Mouse (Mus musculus) E14TG2a.4 (cell line): ENCODE results near the gene Kcnh6.
A peak's percentile ranks its signal among the peaks of the same experiment; 100 is the strongest.

Experiments
- H3K27me3 ChIP-seq: 2 replicates; pipeline ENCODE4 v1.6.1; 2014; ENCODE audit warnings: low read length, control low read depth; ENCODE audit not compliant: insufficient read depth
- H3K36me3 ChIP-seq: 2 replicates; pipeline ENCODE4 v1.6.1; 2014; ENCODE audit warnings: low read length, control low read depth; ENCODE audit not compliant: insufficient read depth
- H3K4me1 ChIP-seq: replicated peaks from 2 replicates; pipeline ENCODE4 v1.6.1; 2014; ENCODE audit warnings: low read depth, low read length, control low read depth
- H3K4me3 ChIP-seq: replicated peaks from 2 replicates; pipeline ENCODE4 v1.5.1; 2014; ENCODE audit warnings: mild to moderate bottlenecking, low read length
- H3K9me3 ChIP-seq: 2 replicates; pipeline ENCODE4 v1.6.1; 2014; ENCODE audit warnings: low read length, control low read depth
- CTCF ChIP-seq: conservative IDR thresholded peaks from 2 replicates; pipeline ENCODE4 v1.5.1; 2014; ENCODE audit warnings: low read length
- NANOG ChIP-seq: IDR thresholded peaks from 2 replicates; pipeline ENCODE4 v1.6.1; 2014; ENCODE audit warnings: borderline replicate concordance, low read length, mixed read lengths
- POU5F1 ChIP-seq: IDR thresholded peaks from 2 replicates; pipeline ENCODE4 v1.6.1; 2014; ENCODE audit warnings: low read length, borderline replicate concordance

Kcnh6 gene

GRCm38 (mm10) chr11:106000062-106000461 lies 7.9 kb upstream of the Kcnh6 start:
- no peaks in the 10 kb centered on the region for H3K36me3 ChIP-seq
- H3K9me3 ChIP-seq: no peaks in the 10 kb centered on the region
- peaks cover 3% of the 10 kb centered on the region; the same call in 1 of the 2 replicates for H3K27me3 ChIP-seq
- TF ChIP-seq POU5F1: no peak
- TF ChIP-seq CTCF: no peak
- no peak for TF ChIP-seq NANOG
- no peaks in the 10 kb centered on the region for H3K4me1 ChIP-seq
- no peak overlapping the region for H3K4me3 ChIP-seq

- Histone ChIP-seq H3K9me3 (no peaks in the 10 kb centered on the region), H3K4me3 (no peak overlapping the region), H3K4me1 (no peaks in the 10 kb centered on the region), H3K36me3 (no peaks in the 10 kb centered on the region), H3K27me3 (peaks cover 11% of the 10 kb centered on the region)
- TF ChIP-seq NANOG (no peak), POU5F1 (no peak), CTCF (peak; percentile 54)
Observed at GRCm38 (mm10) chr11:106001718-106002117, 6.2 kb upstream of the Kcnh6 start.

- TF ChIP-seq POU5F1: no peak
- TF ChIP-seq NANOG: no peak
- TF ChIP-seq CTCF: no peak
- H3K36me3 ChIP-seq: no peaks in the 10 kb centered on the region
- peaks cover 36% of the 10 kb centered on the region for H3K27me3 ChIP-seq
- H3K9me3 ChIP-seq: no peaks in the 10 kb centered on the region
- H3K4me3 ChIP-seq: no peak overlapping the region
- H3K4me1 ChIP-seq: 0 out of 2 replicates have a peak, but pooled peaks cover 5% of the 10 kb centered on the region
Observed at GRCm38 (mm10) chr11:106004576-106004975, 3.3 kb upstream of the Kcnh6 start.

- no peaks in the 10 kb centered on the region for H3K36me3 ChIP-seq
- 0 out of 2 replicates have a peak, but pooled peaks cover 5% of the 10 kb centered on the region for H3K4me1 ChIP-seq
- no peak for TF ChIP-seq CTCF
- TF ChIP-seq NANOG: no peak
- TF ChIP-seq POU5F1: no peak
- H3K27me3 ChIP-seq: peaks cover 50% of the 10 kb centered on the region
- no peak overlapping the region for H3K4me3 ChIP-seq
- no peaks in the 10 kb centered on the region for H3K9me3 ChIP-seq
Observed at GRCm38 (mm10) chr11:106005970-106006369, 2.0 kb upstream of the Kcnh6 start.

GRCm38 (mm10) chr11:106012711-106013110 lies 4.8 kb downstream of the Kcnh6 start:
- Histone ChIP-seq H3K4me3 (no peak overlapping the region), H3K27me3 (peaks cover 83% of the 10 kb centered on the region), H3K36me3 (no peaks in the 10 kb centered on the region), H3K4me1 (0 out of 2 replicates have a peak, but pooled peaks cover 10% of the 10 kb centered on the region), H3K9me3 (0 out of 2 replicates have a peak, but pooled peaks cover 2% of the 10 kb centered on the region)
- no peak for TF ChIP-seq NANOG
- no peak for TF ChIP-seq CTCF
- no peak for TF ChIP-seq POU5F1

- Histone ChIP-seq H3K9me3 (0 out of 2 replicates have a peak, but pooled peaks cover 2% of the 10 kb centered on the region), H3K27me3 (peaks cover 84% of the 10 kb centered on the region), H3K4me3 (no peak overlapping the region), H3K4me1 (peaks cover 12% of the 10 kb centered on the region), H3K36me3 (no peaks in the 10 kb centered on the region)
- TF ChIP-seq NANOG (no peak), CTCF (no peak), POU5F1 (no peak)
Observed at GRCm38 (mm10) chr11:106013556-106014225, 5.8 kb downstream of the Kcnh6 start.

- H3K9me3 ChIP-seq: 0 out of 2 replicates have a peak, but pooled peaks cover 2% of the 10 kb centered on the region
- no peaks in the 10 kb centered on the region for H3K36me3 ChIP-seq
- no peak overlapping the region for H3K4me3 ChIP-seq
- no peak for TF ChIP-seq NANOG
- no peak for TF ChIP-seq CTCF
- no peak for TF ChIP-seq POU5F1
- H3K4me1 ChIP-seq: peaks cover 35% of the 10 kb centered on the region
- peaks cover 80% of the 10 kb centered on the region for H3K27me3 ChIP-seq
Observed at GRCm38 (mm10) chr11:106016440-106016839, 8.5 kb downstream of the Kcnh6 start.

- H3K9me3 ChIP-seq: no peaks in the 10 kb centered on the region
- peaks cover 35% of the 10 kb centered on the region for H3K4me1 ChIP-seq
- TF ChIP-seq CTCF: no peak
- no peak for TF ChIP-seq POU5F1
- TF ChIP-seq NANOG: no peak
- H3K36me3 ChIP-seq: peaks cover 24% of the 10 kb centered on the region
- peaks cover 60% of the 10 kb centered on the region for H3K27me3 ChIP-seq
- H3K4me3 ChIP-seq: peak overlapping the region; percentile 88
Observed at GRCm38 (mm10) chr11:106020051-106020763, 12.3 kb downstream of the Kcnh6 start.

- Histone ChIP-seq H3K4me3 (no peak overlapping the region), H3K27me3 (peaks cover 16% of the 10 kb centered on the region), H3K36me3 (peaks cover 30% of the 10 kb centered on the region), H3K4me1 (peaks cover 16% of the 10 kb centered on the region), H3K9me3 (no peaks in the 10 kb centered on the region)
- TF ChIP-seq CTCF (no peak), NANOG (no peak), POU5F1 (no peak)
Observed at GRCm38 (mm10) chr11:106025774-106026173, 17.9 kb downstream of the Kcnh6 start.
